Mouse (Mus musculus) erythroblast, embryonic 14.5 days (primary cell): ENCODE data around the gene Fdxr.

Source experiments
- GATA1 ChIP-seq: IDR thresholded peaks from 2 replicates; pipeline ENCODE4 v1.6.1; 2012; ENCODE audit warnings: low read length, inconsistent platforms, mixed read lengths
- TAL1 ChIP-seq: IDR thresholded peaks from 3 replicates; pipeline ENCODE4 v1.6.1; 2012; ENCODE audit warnings: low read length, inconsistent platforms, mixed read lengths

GRCm38 (mm10) chr11:115291503-115291902 is 14.7 kb upstream of the Fdxr start:
- TF ChIP-seq GATA1 (no peak), TAL1 (no peak)
